Mouse (Mus musculus) skeletal muscle tissue, adult 2 months (tissue): Measurements from ENCODE around the gene Ankrd63.
"Not testable (repeated sequence)": the region's sequence is repeated elsewhere in the genome, so short reads cannot be mapped to it uniquely, and the experiment has no call there.

Experiments
- DNase-seq: peaks from one replicate; pipeline ENCODE4 v3.0.0-alpha.2; 2012; ENCODE audit warnings: low read depth, low spot score

The Ankrd63 gene

DNA sequence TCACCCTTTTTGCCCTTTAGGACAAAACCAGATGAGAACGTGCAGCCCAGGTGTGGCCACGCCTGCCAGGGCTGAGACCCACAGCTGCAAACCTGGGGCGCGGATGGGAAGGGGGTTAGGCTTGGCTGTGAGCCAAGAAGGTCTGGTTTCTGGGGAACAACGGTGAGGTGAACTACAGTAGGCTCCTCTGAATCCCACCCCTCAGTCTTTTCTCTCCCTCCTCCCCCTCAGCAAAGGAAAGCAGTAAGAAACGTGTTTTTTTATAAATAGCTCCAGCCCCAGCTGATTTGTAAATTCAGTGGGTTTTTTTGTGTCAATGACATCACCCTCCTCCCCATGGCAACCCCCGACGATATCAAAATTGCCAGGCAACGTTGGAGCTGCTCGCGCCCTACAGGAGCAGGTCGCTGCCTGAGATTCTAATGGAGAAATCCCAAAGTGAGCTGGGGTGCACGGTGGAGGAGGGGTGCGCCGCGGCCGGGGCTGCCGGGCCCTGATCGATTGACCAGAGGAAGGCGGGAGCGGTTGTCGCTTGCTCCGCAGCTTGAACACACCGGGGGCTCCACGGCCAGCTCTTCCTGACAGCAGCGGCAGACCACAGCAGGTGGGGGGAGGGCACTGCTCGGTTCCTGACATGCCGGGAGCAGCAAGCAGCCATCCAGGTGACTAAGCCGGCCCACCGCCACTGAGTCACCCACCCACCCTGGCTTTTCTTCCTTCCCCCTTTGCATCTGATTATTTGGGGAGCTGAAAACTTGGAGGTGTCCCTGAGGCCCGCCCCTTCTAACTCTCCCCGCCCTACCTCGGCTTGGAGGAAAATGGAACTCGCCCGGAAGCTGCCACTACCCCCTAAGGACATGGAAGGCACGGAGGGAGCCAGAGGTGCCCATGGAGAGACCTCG, 40.6 kb downstream of the Ankrd63 start, which contains the start of gene Pak6:
Pak6 (plus strand) TSS at position 402 of the 902 bp plus-strand sequence.
- no peak for DNase-seq

DNA sequence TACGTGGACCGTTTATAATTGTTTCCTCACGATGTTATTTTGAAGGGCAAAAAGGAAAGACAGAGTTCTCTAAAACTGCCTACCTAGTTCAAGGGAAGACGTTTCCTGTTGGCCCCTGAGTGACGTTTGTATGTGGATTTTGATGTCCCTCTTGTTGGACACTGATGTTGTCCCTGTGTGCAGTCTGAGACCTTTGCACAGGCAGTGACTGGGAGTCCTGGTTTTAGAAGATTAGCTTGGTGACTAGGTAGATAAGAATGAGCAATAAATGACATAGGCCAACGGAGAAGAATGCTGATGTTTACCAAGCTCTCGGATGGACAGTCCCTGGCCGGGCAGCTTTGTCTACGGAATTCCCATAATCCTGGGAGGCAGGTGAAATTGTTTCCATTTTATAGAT, 41.9 kb downstream of the Ankrd63 start:
- no peak for DNase-seq

DNA sequence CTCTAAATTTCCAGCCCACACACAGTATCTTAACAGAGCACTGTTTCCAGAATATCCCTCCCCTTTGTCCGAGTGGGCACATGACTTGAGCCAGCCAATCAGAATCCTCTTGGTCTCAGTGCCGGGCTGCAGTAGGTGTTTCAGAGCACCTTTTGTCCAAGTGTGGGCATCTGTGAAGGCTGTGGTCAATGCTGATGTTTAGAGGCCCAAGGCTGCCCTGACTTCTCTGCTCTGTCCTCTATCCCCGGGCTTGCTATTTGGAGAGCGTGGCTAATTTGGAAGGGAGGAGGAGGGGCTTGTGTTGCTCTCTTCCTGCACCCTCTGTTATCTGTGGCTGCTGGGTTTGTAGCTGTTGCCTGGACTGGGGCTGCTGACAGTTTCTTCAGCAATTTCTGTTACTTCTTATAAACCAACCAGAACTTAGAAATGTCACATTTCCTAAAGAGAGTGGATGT, 43.7 kb downstream of the Ankrd63 start:
- DNase-seq: no peak

DNA sequence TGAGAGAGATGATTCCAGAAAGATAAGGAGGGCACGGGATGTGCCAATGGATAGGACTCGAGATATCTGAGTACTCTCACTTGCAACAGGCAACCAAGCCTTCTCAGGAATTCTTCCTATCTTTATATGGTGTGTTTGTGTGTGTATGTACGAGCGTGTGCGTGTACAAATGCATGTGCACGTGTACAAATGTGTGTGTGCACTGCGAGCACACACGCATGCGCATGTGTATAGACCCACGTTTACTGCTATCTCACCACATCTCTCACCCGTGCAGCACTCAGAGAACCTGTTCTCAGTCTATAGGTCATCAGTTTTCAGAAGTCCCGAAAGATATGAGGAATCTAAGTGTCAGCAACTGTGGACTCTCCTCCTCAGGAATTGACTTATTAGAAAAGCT, 44.3 kb downstream of the Ankrd63 start:
- DNase-seq: no peak

DNA sequence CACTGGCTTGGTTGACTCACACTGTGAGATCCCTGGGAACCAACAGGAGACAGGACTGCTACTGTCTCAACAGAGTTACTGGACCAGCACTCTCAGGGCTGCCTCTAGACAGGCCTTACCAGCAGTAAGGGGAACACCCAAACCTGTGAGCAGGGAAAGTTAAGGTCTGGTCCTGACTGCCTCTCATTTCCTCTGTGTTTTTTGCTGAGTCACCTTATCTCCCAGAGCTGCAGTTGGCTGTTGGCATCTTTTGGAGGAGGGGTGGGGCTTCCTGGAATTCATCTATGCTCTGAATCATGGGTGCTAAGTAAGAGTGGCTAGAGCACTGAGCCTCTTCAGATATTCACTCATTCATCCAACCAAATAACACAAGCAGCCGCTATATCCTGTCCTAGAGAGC, 44.7 kb downstream of the Ankrd63 start:
- DNase-seq: peak; percentile 34

DNA sequence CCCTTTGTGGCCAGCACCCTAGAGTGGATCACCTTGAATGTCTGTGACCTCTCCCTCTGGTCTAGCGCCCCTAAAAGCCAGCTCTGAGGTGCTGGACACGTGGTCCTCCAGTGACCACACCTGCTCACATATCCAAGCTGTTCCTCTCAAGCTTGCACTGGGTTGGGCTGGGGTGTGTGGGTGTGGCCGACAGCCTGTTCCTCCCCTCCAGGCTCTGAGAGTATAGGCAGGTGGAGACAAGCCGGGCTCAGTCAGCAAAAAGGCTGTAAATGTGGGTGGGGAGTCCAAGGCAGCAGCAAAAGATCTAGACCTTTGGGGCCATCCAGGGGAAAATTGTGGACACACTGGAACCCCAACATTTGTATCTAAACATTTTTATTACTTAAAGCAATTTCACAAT, 45.3 kb downstream of the Ankrd63 start:
- DNase-seq: no peak

DNA sequence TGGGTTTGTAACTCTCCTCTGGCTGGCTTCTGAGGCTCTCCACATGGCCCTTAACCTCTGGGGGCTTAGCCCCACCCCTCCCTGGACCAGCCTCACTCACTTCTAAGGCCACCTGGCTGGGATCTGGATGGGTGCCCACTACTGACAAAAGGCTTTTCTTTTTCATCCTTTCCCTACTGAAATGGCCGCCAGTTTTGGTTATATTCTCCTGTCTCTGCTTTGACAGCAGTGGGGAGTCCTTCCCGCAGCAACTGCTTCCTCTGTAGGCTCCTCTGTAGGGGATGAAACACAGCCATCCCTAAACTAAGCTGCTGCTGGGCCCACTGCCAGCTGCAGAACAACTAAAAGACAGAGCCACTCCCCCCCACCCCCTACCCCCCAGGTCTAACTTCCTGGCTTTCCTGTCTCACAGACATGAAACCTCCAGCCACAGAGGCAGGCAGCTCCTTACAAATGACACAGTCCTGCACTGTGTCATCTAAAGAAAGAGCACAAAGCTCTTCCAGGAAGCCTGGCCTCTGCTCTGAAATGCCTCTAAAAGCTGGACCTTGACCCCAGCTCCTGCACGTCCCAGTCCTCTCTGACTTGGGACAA, 47.0 kb downstream of the Ankrd63 start:
- DNase-seq: no peak

DNA sequence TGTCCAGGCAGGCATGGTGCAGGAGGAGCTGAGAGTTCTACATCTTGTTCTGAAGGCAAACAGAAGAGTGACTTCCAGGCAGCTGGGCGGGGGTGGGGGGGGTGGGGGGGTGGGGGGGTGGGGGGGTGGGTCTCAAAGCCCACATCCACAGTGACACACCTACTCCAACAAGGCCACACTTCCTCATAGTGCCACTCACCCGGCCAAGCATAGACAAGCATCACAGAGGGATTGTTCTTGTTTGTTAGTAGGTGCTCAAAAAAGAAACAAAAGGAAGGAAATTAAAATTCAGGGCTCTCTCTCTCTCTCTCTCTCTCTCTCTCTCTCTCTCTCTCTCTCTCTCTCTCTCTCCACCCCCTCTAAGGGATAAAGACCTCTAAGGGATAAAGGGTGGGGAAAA, 53.1 kb downstream of the Ankrd63 start:
- not testable (repeated sequence) for DNase-seq
